ENCODE assay signal across 11 mouse cellular contexts in the genomic region with DNA sequence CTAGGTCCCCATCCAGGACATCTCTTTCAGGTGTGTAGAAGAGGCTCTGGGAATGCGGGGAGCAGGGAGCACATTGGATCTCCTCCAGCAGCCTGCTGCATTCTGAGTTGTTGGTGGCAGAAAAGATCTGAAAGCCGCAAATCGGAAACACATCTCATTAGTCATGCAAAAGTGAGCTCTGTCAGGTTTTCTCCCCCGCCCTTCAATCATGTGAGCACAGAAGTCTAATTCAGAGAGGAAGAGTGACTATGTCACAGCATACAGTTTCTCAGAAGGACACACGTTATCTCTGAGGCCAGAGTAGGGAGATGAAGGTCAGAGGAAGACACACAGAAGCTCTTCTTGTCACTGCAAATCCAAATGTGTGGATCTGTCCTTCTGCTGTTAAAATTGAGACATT.
"Had no signal": no experiment of that assay in that cellular context is flagged by ENCODE, and none has a peak within 500 bp of the region (broad histone marks: within the 10 kb centered on the region; RNA-seq: fewer than 3 reads in every experiment).

No protein-coding gene starts in this region.

- ATAC-seq: liver, embryonic 12.5 days; midbrain, embryonic 13.5 days had no signal

- DNase-seq: kidney, adult 8-10 months; kidney, postnatal 25 days; layer of hippocampus, adult 9-11 months; layer of hippocampus, postnatal 36 days; left cerebral cortex, postnatal 4 days; lung, embryonic 14.5 days; lung, postnatal 10 days; right cerebral cortex, adult 18-20 months; right cerebral cortex, postnatal 25 days had no signal
